Mouse (Mus musculus) heart, embryonic 11.5 days (tissue): ENCODE results near the gene Slc26a11. TPM values are rescaled to one million over a fixed set of nuclear protein-coding genes. Genes with fewer than 3 reads are reported as not detected.

Source experiments
- ATAC-seq: fragments of 200-750 bp; cut with Nextera tagmentation; replicated peaks from 2 replicates; pipeline ENCODE4 v1.8.0; 2017; ENCODE audit warnings: moderate library complexity; ENCODE audit not compliant: insufficient number of reproducible peaks, low FRiP score, low TSS enrichment
- H3K27ac ChIP-seq: fragments of 300-500 bp; sonication (generic); 2 replicates; pipeline ENCODE4 v1.5.1; 2014; ENCODE audit warnings: mild to moderate bottlenecking, low read depth, low read length
- H3K27me3 ChIP-seq: fragments of 300-500 bp; sonication (generic); 2 replicates; pipeline ENCODE4 v1.6.1; 2014; ENCODE audit warnings: mild to moderate bottlenecking, low read length, mixed read lengths; ENCODE audit not compliant: control insufficient read depth, insufficient read depth
- H3K36me3 ChIP-seq: fragments of 300-500 bp; sonication (generic); 2 replicates; pipeline ENCODE4 v1.6.1; 2014; ENCODE audit warnings: mild to moderate bottlenecking, low read length, moderate library complexity, mixed read lengths; ENCODE audit not compliant: control insufficient read depth, insufficient read depth
- H3K4me1 ChIP-seq: fragments of 300-500 bp; sonication (generic); 2 replicates; pipeline ENCODE4 v1.6.1; 2014; ENCODE audit warnings: low read length; ENCODE audit not compliant: control insufficient read depth, insufficient read depth
- H3K4me2 ChIP-seq: fragments of 300-500 bp; sonication (generic); 2 replicates; pipeline ENCODE4 v1.6.1; 2014; ENCODE audit warnings: mild to moderate bottlenecking, moderate library complexity
- H3K4me3 ChIP-seq: fragments of 300-500 bp; sonication (generic); 2 replicates; pipeline ENCODE4 v1.5.1; 2014; ENCODE audit warnings: low read depth, low read length
- H3K9ac ChIP-seq: fragments of 300-500 bp; sonication (generic); 2 replicates; pipeline ENCODE4 v1.6.1; 2014; ENCODE audit warnings: mild to moderate bottlenecking, low read depth, low read length, moderate library complexity
- H3K9me3 ChIP-seq: fragments of 300-500 bp; sonication (generic); replicated peaks from 2 replicates; pipeline ENCODE4 v1.6.1; 2016; ENCODE audit warnings: low read length; ENCODE audit not compliant: control insufficient read depth
- WGBS: fragments of 180-500 bp; shearing (Covaris S2); extraction: QIAGEN DNeasy Blood & Tissue Kit; methylation state at CpG from one replicate; pipeline ENCODE4 v1.1.7; 2014; ENCODE audit not compliant: insufficient replicate concordance; 5-methylcytosine and 5-hydroxymethylcytosine counted together
- polyA plus RNA-seq: library from polyadenylated mRNA; unstranded; fragments of >200 nt; fragmentation: Nextera tagmentation; extraction: Ambion mirVana; gene quantifications from 2 replicates; pipeline ENCODE4 v1.2.1, GENCODE M21; 2014

Slc26a11 gene
- polyA plus RNA-seq, 1 experiment from 2014 or later, result 9.4 TPM

DNA sequence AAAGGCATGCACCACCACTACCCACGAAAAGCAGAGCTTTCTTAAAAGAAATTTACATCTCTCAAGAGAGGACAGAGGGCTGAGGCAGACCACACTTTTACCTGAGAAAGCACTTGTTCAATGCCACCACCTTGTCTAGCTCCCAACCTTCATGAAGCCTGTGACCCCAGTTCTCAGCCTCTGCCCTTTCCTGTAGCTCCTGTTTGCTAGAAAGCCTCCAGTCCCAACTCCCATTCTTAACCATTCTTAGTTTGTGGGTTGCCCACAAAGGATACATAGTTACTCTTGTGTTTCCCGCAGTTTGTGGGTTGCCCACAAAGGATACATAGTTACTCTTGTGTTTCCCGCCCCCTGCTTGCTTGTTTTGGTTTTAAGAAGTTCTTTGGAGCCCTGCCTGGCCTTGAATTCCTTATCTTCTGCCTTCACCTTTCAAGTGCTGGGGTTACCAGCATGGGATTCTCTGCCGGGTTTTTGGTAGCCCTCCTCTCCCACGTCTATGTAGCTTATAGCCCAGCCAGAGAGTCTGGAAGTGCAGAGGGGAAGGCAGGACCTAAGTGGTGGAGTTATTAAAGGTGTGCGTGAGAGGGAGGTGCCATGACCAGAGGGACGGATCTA, 36.1 kb downstream of the Slc26a11 start:
- Histone ChIP-seq H3K36me3 (no peaks in the 10 kb centered on the region), H3K9ac (no peak overlapping the region), H3K4me3 (peak overlapping the region; percentile 75; the same call in 1 of the 2 replicates), H3K4me2 (peak overlapping the region; percentile 96), H3K27ac (peak overlapping the region; percentile 94; the same call in 1 of the 2 replicates), H3K9me3 (no peaks in the 10 kb centered on the region), H3K4me1 (peaks cover 33% of the 10 kb centered on the region), H3K27me3 (peaks cover 14% of the 10 kb centered on the region)
- ATAC-seq, result no peak
- WGBS, result 29% methylated on average over 7 of the region's 7 CpGs

DNA sequence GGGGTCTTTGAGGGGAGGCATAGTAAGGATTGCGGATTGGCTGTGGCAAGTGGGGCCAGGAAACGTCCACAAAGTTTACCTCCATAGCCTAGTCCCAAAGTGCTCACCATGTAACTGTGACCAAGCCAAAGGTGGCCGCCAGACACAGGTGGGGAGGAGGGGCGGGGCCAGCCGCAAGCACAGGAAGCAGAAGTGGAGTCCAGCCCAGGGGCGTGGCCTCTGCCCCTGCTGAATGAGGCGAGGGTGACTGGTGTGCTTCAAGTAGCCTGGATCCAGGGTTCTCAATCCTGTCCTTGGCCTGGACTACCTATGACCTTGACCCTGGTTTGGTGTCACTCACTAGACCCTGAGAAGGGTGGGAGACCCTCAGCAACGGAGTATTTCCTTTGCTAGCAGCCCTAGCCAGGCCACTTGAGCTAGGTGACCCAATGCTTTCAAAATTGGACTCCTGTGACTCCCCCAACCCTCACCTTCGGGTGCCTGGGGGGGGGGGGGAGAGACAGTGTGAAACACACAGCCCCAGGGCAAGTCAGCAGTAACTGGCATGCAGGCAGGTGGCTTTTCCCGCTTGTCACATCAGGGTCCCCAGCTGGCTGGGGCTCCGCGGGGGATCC, 36.8 kb downstream of the Slc26a11 start:
- H3K9ac ChIP-seq, result peak overlapping the region; percentile 75; the same call in 1 of the 2 replicates
- no peak overlapping the region for H3K27ac ChIP-seq
- peak overlapping the region; percentile 96 for H3K4me2 ChIP-seq
- ATAC-seq, result 0 out of 2 replicates have a peak, but pooled peaks have one; percentile 24
- peaks cover 14% of the 10 kb centered on the region for H3K27me3 ChIP-seq
- 13% methylated on average over 12 of the region's 12 CpGs for WGBS
- no peaks in the 10 kb centered on the region for H3K36me3 ChIP-seq
- no peaks in the 10 kb centered on the region for H3K9me3 ChIP-seq
- peak overlapping the region; percentile 64 for H3K4me3 ChIP-seq
- H3K4me1 ChIP-seq, result peaks cover 33% of the 10 kb centered on the region

DNA sequence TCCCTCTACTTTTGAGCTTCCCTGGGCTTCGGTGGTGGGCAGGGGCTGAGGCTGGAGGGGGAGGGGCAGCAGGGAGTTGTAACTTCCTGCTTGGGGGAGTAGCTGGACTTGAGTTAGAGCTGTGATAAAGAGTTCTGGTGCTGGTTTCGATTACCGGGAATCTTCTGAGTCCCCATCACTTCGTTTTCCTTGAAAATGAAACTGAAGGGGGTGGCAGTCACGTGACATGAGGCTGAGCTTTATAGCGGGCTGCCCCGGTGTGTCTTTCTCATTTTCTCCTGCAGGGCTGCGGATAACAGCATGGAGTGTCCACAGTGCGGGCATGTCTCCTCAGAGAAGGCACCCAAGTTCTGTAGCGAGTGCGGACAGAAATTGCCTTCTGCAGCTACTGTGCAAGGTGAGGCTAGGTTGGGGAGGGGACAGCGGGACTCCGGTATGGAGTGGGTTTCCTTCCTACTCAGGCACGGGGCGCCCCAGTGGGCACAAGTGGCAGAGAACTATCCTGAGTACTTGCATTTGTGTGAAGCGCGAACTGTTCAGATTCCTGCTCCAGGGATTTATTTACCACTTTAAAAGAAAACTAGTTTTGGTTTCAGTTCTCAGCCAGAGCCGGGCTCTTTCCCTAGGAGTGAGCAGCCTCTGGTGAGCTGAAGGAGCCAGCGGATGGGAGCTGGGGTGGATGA, 37.6 kb downstream of the Slc26a11 start, which contains the start of gene Rnf213:
Rnf213 (plus strand) TSS at position 301 of the 683 bp plus-strand sequence.
- Histone ChIP-seq H3K27me3 (peaks cover 14% of the 10 kb centered on the region), H3K4me2 (peak within 1 kb of the TSS; percentile 96), H3K4me3 (peak within 1 kb of the TSS; percentile 64), H3K4me1 (peaks cover 27% of the 10 kb centered on the region), H3K9ac (peak within 1 kb of the TSS; percentile 75), H3K27ac (0 out of 2 replicates have a peak within 1 kb of the TSS, but pooled peaks have one; percentile 29), H3K9me3 (no peaks in the 10 kb centered on the region), H3K36me3 (no peaks in the 10 kb centered on the region)
- under 1% methylated on average over 19 of the region's 19 CpGs for WGBS
- peak; percentile 41; the same call in 1 of the 2 replicates for ATAC-seq

DNA sequence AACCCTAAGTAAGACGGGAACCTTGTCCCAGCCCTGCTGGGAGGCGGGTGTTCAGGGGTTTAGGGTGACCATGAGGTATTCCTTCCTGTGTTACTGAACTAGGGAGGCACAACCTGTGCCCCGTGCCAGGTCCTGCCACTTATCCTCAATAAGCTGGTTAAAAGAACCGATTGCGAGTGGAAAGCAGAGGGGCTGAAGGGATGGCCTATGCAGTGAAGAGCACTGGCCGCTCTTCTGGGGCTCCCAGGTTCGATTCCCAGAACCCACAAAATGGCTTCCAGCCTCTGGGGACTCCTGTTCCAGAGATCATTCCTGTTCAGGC, 38.1 kb downstream of the Slc26a11 start:
- Histone ChIP-seq H3K4me2 (peak overlapping the region; percentile 96), H3K36me3 (no peaks in the 10 kb centered on the region), H3K4me3 (peak overlapping the region; percentile 64), H3K4me1 (peaks cover 23% of the 10 kb centered on the region), H3K27me3 (peaks cover 14% of the 10 kb centered on the region), H3K27ac (0 out of 2 replicates have a peak overlapping the region, but pooled peaks have one; percentile 29), H3K9me3 (no peaks in the 10 kb centered on the region), H3K9ac (peak overlapping the region; percentile 75)
- 19% methylated on average over 7 of the region's 7 CpGs for WGBS
- ATAC-seq, result no peak

DNA sequence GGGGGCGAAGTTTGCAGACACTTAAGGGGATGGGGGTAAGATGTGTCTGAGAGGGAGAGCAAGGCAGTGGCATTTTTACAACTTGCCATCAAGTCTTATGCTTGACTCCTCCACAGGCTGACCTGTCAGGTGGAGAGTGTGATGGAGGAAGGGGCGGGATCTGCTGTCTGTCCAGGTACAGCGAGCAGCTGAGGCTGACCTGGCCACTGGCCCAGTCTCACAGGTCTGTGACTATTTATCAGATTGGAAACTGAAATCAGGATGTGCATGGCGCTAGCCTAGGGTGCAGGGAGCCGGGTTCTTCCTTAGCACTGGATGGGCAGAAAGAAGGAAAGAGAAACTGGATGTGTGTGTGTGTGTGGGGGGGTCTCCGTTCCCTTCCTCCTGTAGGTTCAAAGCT, 38.9 kb downstream of the Slc26a11 start:
- H3K27me3 ChIP-seq, result peaks cover 14% of the 10 kb centered on the region
- H3K4me1 ChIP-seq, result peaks cover 23% of the 10 kb centered on the region
- H3K27ac ChIP-seq, result no peak overlapping the region
- 53% methylated on average over 6 of the region's 6 CpGs for WGBS
- no peaks in the 10 kb centered on the region for H3K9me3 ChIP-seq
- no peaks in the 10 kb centered on the region for H3K36me3 ChIP-seq
- no peak overlapping the region for H3K4me3 ChIP-seq
- H3K9ac ChIP-seq, result no peak overlapping the region
- no peak for ATAC-seq
- peak overlapping the region; percentile 96; the same call in 1 of the 2 replicates for H3K4me2 ChIP-seq

DNA sequence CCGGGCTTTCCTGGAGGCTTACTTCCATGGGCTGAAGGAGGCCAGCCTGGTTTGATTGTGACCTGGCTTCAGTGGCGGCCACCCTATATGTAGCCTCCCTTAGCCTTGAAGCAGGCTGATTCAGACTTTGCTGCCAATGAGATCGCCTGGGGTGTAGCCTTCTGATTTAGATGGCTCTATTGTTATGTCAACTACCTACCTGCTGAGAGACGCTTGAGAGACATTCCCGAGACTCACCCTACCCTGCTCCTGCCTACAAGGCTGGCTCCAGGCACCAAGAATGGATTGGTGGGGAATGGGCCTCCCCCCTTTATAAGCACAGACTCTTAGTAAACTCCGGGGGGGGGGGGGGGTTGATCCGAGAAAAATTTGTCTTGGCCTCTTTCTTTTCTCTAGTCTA, 40.0 kb downstream of the Slc26a11 start:
- H3K27ac ChIP-seq, result no peak overlapping the region
- H3K27me3 ChIP-seq, result peaks cover 14% of the 10 kb centered on the region
- H3K4me1 ChIP-seq, result peaks cover 18% of the 10 kb centered on the region
- H3K4me3 ChIP-seq, result no peak overlapping the region
- WGBS, result 24% methylated on average over 7 of the region's 7 CpGs
- H3K36me3 ChIP-seq, result no peaks in the 10 kb centered on the region
- no peak for ATAC-seq
- no peaks in the 10 kb centered on the region for H3K9me3 ChIP-seq
- no peak overlapping the region for H3K9ac ChIP-seq
- H3K4me2 ChIP-seq, result no peak overlapping the region

DNA sequence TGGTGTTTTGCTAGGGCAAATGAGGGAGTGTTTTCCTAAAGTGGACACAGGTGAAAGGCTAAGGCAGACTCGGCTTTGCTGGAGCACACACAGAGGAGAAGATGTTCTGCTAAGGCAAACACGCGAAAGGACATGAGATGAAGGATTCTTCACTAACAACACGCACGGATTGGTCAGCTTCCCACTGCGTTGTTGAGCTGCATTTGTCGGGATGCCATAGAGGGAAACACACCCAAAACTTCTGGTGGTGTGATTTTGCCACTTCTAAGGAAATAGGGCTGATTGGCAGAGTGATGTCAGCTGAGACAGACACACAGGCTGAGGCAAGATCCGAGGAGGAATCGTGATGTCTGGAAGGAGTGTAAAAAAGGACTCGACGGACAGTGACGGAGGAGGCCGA, 40.6 kb downstream of the Slc26a11 start:
- peaks cover 16% of the 10 kb centered on the region for H3K4me1 ChIP-seq
- no peak overlapping the region for H3K9ac ChIP-seq
- peaks cover 14% of the 10 kb centered on the region for H3K27me3 ChIP-seq
- no peak overlapping the region for H3K4me2 ChIP-seq
- WGBS, result 29% methylated on average over 13 of the region's 13 CpGs
- ATAC-seq, result no peak
- H3K9me3 ChIP-seq, result no peaks in the 10 kb centered on the region
- no peak overlapping the region for H3K4me3 ChIP-seq
- H3K36me3 ChIP-seq, result no peaks in the 10 kb centered on the region
- H3K27ac ChIP-seq, result no peak overlapping the region

DNA sequence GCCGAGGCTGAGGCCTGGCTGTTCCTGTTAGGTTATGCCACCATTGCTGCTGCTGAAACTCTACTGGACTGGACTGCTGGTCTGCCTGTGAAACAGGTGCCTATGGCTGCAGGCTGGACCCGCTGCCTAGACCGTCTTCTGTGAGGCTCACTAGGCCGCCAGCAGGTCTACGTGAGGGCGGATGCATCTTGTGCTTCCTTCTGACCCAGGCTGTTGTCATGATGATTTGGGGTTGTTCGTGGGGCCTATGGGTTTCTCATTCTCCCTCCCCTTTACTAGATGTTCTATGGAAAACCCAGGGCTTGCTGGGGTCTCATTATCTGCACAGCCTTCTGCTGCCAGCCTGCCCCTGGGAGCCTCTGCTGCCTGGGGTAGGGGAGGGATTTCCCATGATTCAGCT, 41.1 kb downstream of the Slc26a11 start:
- Histone ChIP-seq H3K4me2 (no peak overlapping the region), H3K4me1 (peaks cover 12% of the 10 kb centered on the region), H3K27ac (no peak overlapping the region), H3K9ac (no peak overlapping the region), H3K36me3 (no peaks in the 10 kb centered on the region), H3K27me3 (peaks cover 14% of the 10 kb centered on the region), H3K4me3 (no peak overlapping the region), H3K9me3 (no peaks in the 10 kb centered on the region)
- 72% methylated on average over 7 of the region's 7 CpGs for WGBS
- no peak for ATAC-seq
